Mouse (Mus musculus): Measurements from ENCODE around the gene Huwe1. TPM values are rescaled to one million over a fixed set of nuclear protein-coding genes. Genes with fewer than 3 reads are reported as not detected.

Gene Huwe1
- polyA plus RNA-seq, 1 experiment from 2014 or later: 86.5 TPM

DNA sequence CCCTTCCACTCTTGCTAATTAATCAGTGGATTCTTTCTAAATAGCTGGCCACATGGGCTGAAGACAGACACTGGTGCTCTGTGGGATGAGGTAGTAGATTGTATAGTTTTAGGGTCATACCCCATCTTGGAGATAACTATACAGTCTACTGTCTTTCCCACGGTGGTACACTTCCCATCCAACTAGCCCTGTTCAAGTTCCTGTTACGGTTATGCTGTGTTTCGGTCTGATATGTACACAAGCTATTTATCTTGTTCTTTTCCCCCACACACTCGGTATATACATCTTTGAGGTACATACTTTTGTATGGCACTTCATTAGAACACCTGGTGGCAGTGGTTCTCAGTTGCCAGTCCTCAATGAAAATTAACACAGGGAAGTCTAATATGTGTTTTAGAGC, 111.7 kb downstream of the Huwe1 start:
- no peak overlapping the region for H3K9ac ChIP-seq (replicated peaks; ENCODE audit: low read depth, low read length)
- no peak for ATAC-seq (ENCODE audit: insufficient number of reproducible peaks, insufficient read depth, low FRiP score, low read depth)
- H3K4me3 ChIP-seq (ENCODE audit: low read depth, low read length): no peak overlapping the region
- H3K27ac ChIP-seq (ENCODE audit: low read length): no peak overlapping the region
- H3K9me3 ChIP-seq (ENCODE audit: control insufficient read depth, low read depth, low read length): no peaks in the 10 kb centered on the region
- H3K27me3 ChIP-seq (ENCODE audit: control insufficient read depth, insufficient read depth, low read length): no peaks in the 10 kb centered on the region; the same call in 1 of the 2 replicates
- H3K4me1 ChIP-seq (ENCODE audit: control insufficient read depth, insufficient read depth, low read length): no peaks in the 10 kb centered on the region
- no peak overlapping the region for H3K4me2 ChIP-seq (replicated peaks; ENCODE audit: low read depth, low read length)
- 82% methylated on average over 4 of the region's 4 CpGs for WGBS
- peaks cover 35% of the 10 kb centered on the region for H3K36me3 ChIP-seq (ENCODE audit: control insufficient read depth, insufficient read depth, low read length)

DNA sequence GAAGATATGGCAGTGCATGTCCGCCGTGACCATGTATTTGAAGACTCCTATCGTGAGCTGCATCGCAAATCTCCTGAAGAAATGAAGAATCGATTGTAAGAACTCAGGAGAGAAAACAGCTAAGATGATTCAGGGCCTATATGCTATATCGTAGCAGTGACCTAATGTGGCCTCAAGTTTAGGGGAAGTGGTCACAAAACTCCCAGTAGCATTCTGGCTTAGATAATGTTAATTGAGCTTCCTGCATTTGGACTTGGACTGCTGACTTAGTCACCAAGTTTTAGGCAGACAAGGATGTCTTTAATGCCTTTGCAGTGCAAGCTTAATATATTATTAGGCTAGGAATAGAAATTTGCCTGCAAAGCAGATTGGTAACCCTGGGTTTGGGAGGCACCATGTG, 128.8 kb downstream of the Huwe1 start:
- 90% methylated on average over 6 of the region's 6 CpGs for WGBS
- Histone ChIP-seq H3K9me3 (ENCODE audit: control insufficient read depth, low read depth, low read length) (no peaks in the 10 kb centered on the region), H3K4me3 (ENCODE audit: low read depth, low read length) (no peak overlapping the region), H3K36me3 (ENCODE audit: control insufficient read depth, insufficient read depth, low read length) (peaks cover 56% of the 10 kb centered on the region), H3K27ac (ENCODE audit: low read length) (no peak overlapping the region), H3K9ac (replicated peaks; ENCODE audit: low read depth, low read length) (no peak overlapping the region), H3K27me3 (ENCODE audit: control insufficient read depth, insufficient read depth, low read length) (no peaks in the 10 kb centered on the region), H3K4me1 (ENCODE audit: control insufficient read depth, insufficient read depth, low read length) (no peaks in the 10 kb centered on the region), H3K4me2 (replicated peaks; ENCODE audit: low read depth, low read length) (no peak overlapping the region)
- ATAC-seq (ENCODE audit: insufficient number of reproducible peaks, insufficient read depth, low FRiP score, low read depth): no peak

DNA sequence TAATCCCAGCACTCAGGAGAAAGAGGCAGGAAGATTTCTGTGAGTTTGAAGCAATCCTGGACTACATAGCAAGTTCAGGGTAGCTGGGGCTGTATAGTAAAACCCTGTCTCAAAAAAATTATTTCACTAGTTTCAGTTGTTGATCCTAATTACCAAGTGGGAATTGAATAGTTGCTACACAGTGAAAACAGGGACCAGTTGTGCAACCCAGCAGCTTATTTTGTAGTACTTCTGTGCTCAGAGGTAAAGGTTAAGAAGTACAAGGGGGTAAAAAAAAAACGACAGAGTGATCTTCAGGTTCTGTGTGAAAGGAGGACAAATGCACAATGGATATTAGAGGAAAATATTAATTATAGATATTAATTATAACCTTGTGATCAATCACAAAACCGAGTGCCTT, 138.2 kb downstream of the Huwe1 start:
- no peaks in the 10 kb centered on the region for H3K4me1 ChIP-seq (ENCODE audit: control insufficient read depth, insufficient read depth, low read length)
- no peaks in the 10 kb centered on the region for H3K27me3 ChIP-seq (ENCODE audit: control insufficient read depth, insufficient read depth, low read length)
- no peak overlapping the region for H3K4me3 ChIP-seq (ENCODE audit: low read depth, low read length)
- H3K36me3 ChIP-seq (ENCODE audit: control insufficient read depth, insufficient read depth, low read length): peaks cover 4% of the 10 kb centered on the region; the same call in 1 of the 2 replicates
- no peak for ATAC-seq (ENCODE audit: insufficient number of reproducible peaks, insufficient read depth, low FRiP score, low read depth)
- WGBS: 57% methylated on average over 2 of the region's 2 CpGs
- H3K9me3 ChIP-seq (ENCODE audit: control insufficient read depth, low read depth, low read length): no peaks in the 10 kb centered on the region
- no peak overlapping the region for H3K4me2 ChIP-seq (replicated peaks; ENCODE audit: low read depth, low read length)
- H3K27ac ChIP-seq (ENCODE audit: low read length): no peak overlapping the region
- H3K9ac ChIP-seq (replicated peaks; ENCODE audit: low read depth, low read length): no peak overlapping the region

DNA sequence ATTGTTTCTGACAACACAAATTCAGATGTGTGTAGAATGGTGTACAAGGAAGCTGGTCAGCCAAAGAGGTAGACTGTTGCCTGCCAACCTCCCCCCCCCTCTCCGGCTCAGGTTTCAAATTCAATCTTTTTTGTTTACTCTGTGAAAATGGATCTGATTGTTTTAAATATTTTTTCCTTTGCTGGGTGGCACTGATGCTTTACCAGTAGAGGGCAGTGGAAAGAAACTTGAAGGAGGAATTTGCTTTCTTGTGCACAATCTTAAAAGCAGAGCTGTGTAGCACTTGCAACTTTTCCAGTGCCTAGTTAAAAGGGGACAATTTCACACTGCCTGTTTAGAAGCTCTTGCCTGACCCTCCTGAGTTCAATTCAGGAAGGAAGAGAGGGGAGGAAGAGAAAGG, 146.4 kb downstream of the Huwe1 start:
- Histone ChIP-seq H3K27me3 (ENCODE audit: control insufficient read depth, insufficient read depth, low read length) (no peaks in the 10 kb centered on the region), H3K36me3 (ENCODE audit: control insufficient read depth, insufficient read depth, low read length) (no peaks in the 10 kb centered on the region), H3K27ac (ENCODE audit: low read length) (no peak overlapping the region), H3K9me3 (ENCODE audit: control insufficient read depth, low read depth, low read length) (no peaks in the 10 kb centered on the region), H3K4me2 (replicated peaks; ENCODE audit: low read depth, low read length) (no peak overlapping the region), H3K4me3 (ENCODE audit: low read depth, low read length) (no peak overlapping the region), H3K4me1 (ENCODE audit: control insufficient read depth, insufficient read depth, low read length) (no peaks in the 10 kb centered on the region), H3K9ac (replicated peaks; ENCODE audit: low read depth, low read length) (no peak overlapping the region)
- ATAC-seq (ENCODE audit: insufficient number of reproducible peaks, insufficient read depth, low FRiP score, low read depth): no peak
- 27% methylated on average over 1 of the region's 1 CpGs for WGBS

DNA sequence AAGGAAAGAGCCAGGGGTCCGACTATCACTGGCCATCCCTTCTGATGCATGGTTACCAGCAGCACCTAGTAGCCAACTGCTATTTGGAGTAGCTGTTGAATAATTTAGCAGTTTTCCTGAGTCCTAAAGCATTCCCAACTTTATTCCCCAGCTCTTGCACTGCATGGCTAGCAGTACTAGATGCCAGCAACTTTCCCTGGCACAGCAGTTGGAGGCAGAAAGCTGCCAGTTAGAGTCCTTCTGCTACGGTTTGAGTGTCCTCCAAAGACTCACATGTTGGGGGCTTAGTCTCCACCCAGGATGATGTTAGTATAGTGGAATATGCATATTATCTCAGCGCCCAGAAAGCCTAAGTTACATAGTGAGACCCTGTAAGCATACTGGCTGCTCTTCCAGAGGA, 147.2 kb downstream of the Huwe1 start:
- 79% methylated on average over 3 of the region's 3 CpGs for WGBS
- no peaks in the 10 kb centered on the region for H3K9me3 ChIP-seq (ENCODE audit: control insufficient read depth, low read depth, low read length)
- no peaks in the 10 kb centered on the region for H3K27me3 ChIP-seq (ENCODE audit: control insufficient read depth, insufficient read depth, low read length)
- H3K36me3 ChIP-seq (ENCODE audit: control insufficient read depth, insufficient read depth, low read length): no peaks in the 10 kb centered on the region
- no peak overlapping the region for H3K4me3 ChIP-seq (ENCODE audit: low read depth, low read length)
- H3K4me2 ChIP-seq (replicated peaks; ENCODE audit: low read depth, low read length): no peak overlapping the region
- H3K27ac ChIP-seq (ENCODE audit: low read length): no peak overlapping the region
- no peak for ATAC-seq (ENCODE audit: insufficient number of reproducible peaks, insufficient read depth, low FRiP score, low read depth)
- no peaks in the 10 kb centered on the region for H3K4me1 ChIP-seq (ENCODE audit: control insufficient read depth, insufficient read depth, low read length)
- H3K9ac ChIP-seq (replicated peaks; ENCODE audit: low read depth, low read length): no peak overlapping the region

DNA sequence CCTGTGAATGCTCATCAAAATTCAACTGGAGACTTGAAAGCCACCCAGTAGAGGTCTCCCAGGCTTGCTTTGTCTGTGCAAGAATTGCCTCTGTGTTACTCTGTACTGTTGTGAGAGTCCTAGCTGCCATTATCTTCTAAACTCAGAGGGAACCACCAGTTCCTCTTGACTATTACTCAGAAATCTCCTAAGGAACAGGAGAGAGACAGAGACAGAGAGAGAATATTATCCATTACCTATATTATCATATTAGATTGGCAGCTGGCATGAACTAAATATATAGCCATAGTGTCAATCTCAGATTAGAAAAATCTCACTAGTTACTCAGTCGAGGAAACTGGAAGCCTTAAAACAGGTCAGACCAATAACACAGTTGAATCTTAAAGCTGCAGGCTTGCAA, 149.6 kb downstream of the Huwe1 start:
- Histone ChIP-seq H3K9ac (replicated peaks; ENCODE audit: low read depth, low read length) (no peak overlapping the region), H3K4me2 (replicated peaks; ENCODE audit: low read depth, low read length) (no peak overlapping the region), H3K27ac (ENCODE audit: low read length) (no peak overlapping the region), H3K9me3 (ENCODE audit: control insufficient read depth, low read depth, low read length) (no peaks in the 10 kb centered on the region), H3K4me3 (ENCODE audit: low read depth, low read length) (no peak overlapping the region), H3K27me3 (ENCODE audit: control insufficient read depth, insufficient read depth, low read length) (no peaks in the 10 kb centered on the region), H3K4me1 (ENCODE audit: control insufficient read depth, insufficient read depth, low read length) (no peaks in the 10 kb centered on the region), H3K36me3 (ENCODE audit: control insufficient read depth, insufficient read depth, low read length) (no peaks in the 10 kb centered on the region)
- no peak for ATAC-seq (ENCODE audit: insufficient number of reproducible peaks, insufficient read depth, low FRiP score, low read depth)
- WGBS: 52% methylated on average over 1 of the region's 1 CpGs

DNA sequence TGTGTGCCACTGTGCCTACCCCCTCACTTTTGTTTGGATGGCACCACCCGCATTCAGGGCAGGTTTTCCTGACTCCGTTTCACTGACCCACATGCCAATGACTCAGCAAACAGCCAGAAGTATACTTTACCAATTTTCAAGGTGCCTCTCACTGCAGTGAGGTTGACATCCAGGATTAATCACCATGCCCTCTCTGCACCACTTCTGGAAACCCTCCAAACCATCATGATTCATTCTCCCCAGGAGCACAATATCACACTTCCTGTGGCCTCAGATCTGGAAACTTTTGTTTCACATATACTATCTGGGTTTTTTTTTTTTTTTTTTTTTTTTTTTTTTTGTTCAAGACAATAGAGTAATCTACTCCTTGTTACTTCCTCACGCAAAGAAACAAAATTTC, 150.6 kb downstream of the Huwe1 start:
- WGBS: 66% methylated on average over 3 of the region's 3 CpGs
- H3K9me3 ChIP-seq (ENCODE audit: control insufficient read depth, low read depth, low read length): no peaks in the 10 kb centered on the region
- ATAC-seq (ENCODE audit: insufficient number of reproducible peaks, insufficient read depth, low FRiP score, low read depth): no peak

More for the DNA sequence above, 150.6 kb downstream of the Huwe1 start:
- Histone ChIP-seq H3K27me3 (ENCODE audit: control insufficient read depth, insufficient read depth, low read length) (no peaks in the 10 kb centered on the region), H3K9ac (replicated peaks; ENCODE audit: low read depth, low read length) (no peak overlapping the region), H3K36me3 (ENCODE audit: control insufficient read depth, insufficient read depth, low read length) (no peaks in the 10 kb centered on the region), H3K4me1 (ENCODE audit: control insufficient read depth, insufficient read depth, low read length) (no peaks in the 10 kb centered on the region), H3K27ac (ENCODE audit: low read length) (no peak overlapping the region), H3K4me3 (ENCODE audit: low read depth, low read length) (no peak overlapping the region), H3K4me2 (replicated peaks; ENCODE audit: low read depth, low read length) (no peak overlapping the region)

MicroRNA genes within 50 kb of the gene (microRNA counts, 519-probe panel; counts per million panel counts)
- 3,896 counts per million, percentile 77 among the panel's probes with 10 or more counts for microRNA mmu-miR-98

Small RNA genes lying within 50 kb of the gene (microRNA-seq; reads per million reads assigned to microRNA genes)
- gene Mir3113 (not detected), gene Mir98 (6,661 reads per million, percentile 91 among the genes with 10 or more reads in this experiment), gene Mirlet7f-2 (1,743 reads per million, percentile 78 among the genes with 10 or more reads in this experiment)

Other genes with a start within 250 kb of the Huwe1 start
- gene Hsd17b10, start 201.0 kb downstream of the Huwe1 start, polyA plus RNA-seq (2014; fragmentation: Nextera tagmentation; extraction: Ambion mirVana): 192 and 206 TPM in 2 replicates
- gene Ribc1, start 215.5 kb downstream of the Huwe1 start, polyA plus RNA-seq (2014; fragmentation: Nextera tagmentation; extraction: Ambion mirVana): 1.5 and 1.6 TPM in 2 replicates
- gene Smc1a, start 215.6 kb downstream of the Huwe1 start, polyA plus RNA-seq (2014; fragmentation: Nextera tagmentation; extraction: Ambion mirVana): 104 and 108 TPM in 2 replicates

Measured in stomach, embryonic 14.5 days (tissue).